Mouse (Mus musculus): ENCODE measurements around the gene 1190005I06Rik. TPM values are rescaled to one million over a fixed set of nuclear protein-coding genes. Genes with fewer than 3 reads are reported as not detected.

The 1190005I06Rik gene
- 25.4 and 25.9 TPM in 2 replicates for polyA plus RNA-seq (2015; fragmentation: Nextera tagmentation; extraction: Ambion mirVana)

GRCm38 (mm10) chr8:120647532-120647931 lies at the start of gene 1190005I06Rik:
Gene 1190005I06Rik (minus strand): TSS chr8:120647632.

GRCm38 (mm10) chr8:120668374-120668905 lies 21.0 kb upstream of the 1190005I06Rik start, which contains the start of gene Emc8:
Gene Emc8 (minus strand): TSS chr8:120668573.

GRCm38 (mm10) chr8:120667561-120668373 lies 20.3 kb upstream of the 1190005I06Rik start, which contains the start of the genes Gm27021 and Cox4i1:
Gene Gm27021 (minus strand): TSS chr8:120668079.
Gene Cox4i1 (plus strand): TSS chr8:120668222.

GRCm38 (mm10) chr8:120588908-120589771 lies 58.3 kb downstream of the 1190005I06Rik start, which contains the start of gene Gins2:
Gene Gins2 (minus strand): TSS chr8:120589304.

Other genes starting within 250 kb of the 1190005I06Rik start
- 12.8 and 13.9 TPM in 2 replicates for gene Gins2, start 58.3 kb downstream of the 1190005I06Rik start, polyA plus RNA-seq (2015; fragmentation: Nextera tagmentation; extraction: Ambion mirVana)
- 9.4 and 9.7 TPM in 2 replicates for gene Gm27021, start 20.4 kb upstream of the 1190005I06Rik start, polyA plus RNA-seq (2015; fragmentation: Nextera tagmentation; extraction: Ambion mirVana)
- gene Cox4i1, start 20.6 kb upstream of the 1190005I06Rik start, polyA plus RNA-seq (2015; fragmentation: Nextera tagmentation; extraction: Ambion mirVana): 1,722 and 1,800 TPM in 2 replicates
- gene Emc8, start 20.9 kb upstream of the 1190005I06Rik start, polyA plus RNA-seq (2015; fragmentation: Nextera tagmentation; extraction: Ambion mirVana): 112 and 114 TPM in 2 replicates
- gene Irf8, start 88.7 kb upstream of the 1190005I06Rik start, polyA plus RNA-seq (2015; fragmentation: Nextera tagmentation; extraction: Ambion mirVana): 6.3 and 7.0 TPM in 2 replicates